Mouse (Mus musculus) MEL (cell line): ENCODE data around the gene Ano6. TPM values are rescaled to one million over a fixed set of nuclear protein-coding genes. Genes with fewer than 3 reads are reported as not detected.
A peak's percentile ranks its signal among the peaks of the same experiment; 100 is the strongest.

Experiments used
- DNase-seq: peaks from one replicate; pipeline ENCODE4 v3.0.0; 2011; ENCODE audit warnings: low read depth, low spot score
- H3K27ac ChIP-seq: 2 replicates; pipeline ENCODE4 v1.5.1; 2012; ENCODE audit warnings: low read depth, mild to moderate bottlenecking, control low read depth, low read length, moderate library complexity; ENCODE audit not compliant: control insufficient read depth
- H3K27me3 ChIP-seq, 2 experiments: fragments of 150-350 bp in 1 of 2; sonication (generic) in 1 of 2; 2 replicates each; pipeline ENCODE4 v1.6.1; 2012; ENCODE audit warnings: low read length in 2 of 2, mild to moderate bottlenecking in 2 of 2, improper control_type of control experiment in 1 of 2, moderate library complexity in 1 of 2; ENCODE audit not compliant: insufficient read depth in 2 of 2, control insufficient read depth in 1 of 2
- H3K36me3 ChIP-seq, 2 experiments: 2 replicates each; pipeline ENCODE4 v1.6.1; 2012 to 2014; ENCODE audit warnings: low read length in 2 of 2, improper control_type of control experiment in 1 of 2, inconsistent platforms in 1 of 2, mild to moderate bottlenecking in 1 of 2; ENCODE audit not compliant: insufficient read depth in 2 of 2, control insufficient read depth in 1 of 2
- H3K4me1 ChIP-seq, 2 experiments: fragments of 150-350 bp in 1 of 2; sonication (generic) in 1 of 2; 2 replicates each; pipeline ENCODE4 v1.6.1; 2012; ENCODE audit warnings: low read length in 2 of 2, improper control_type of control experiment in 1 of 2, mild to moderate bottlenecking in 1 of 2; ENCODE audit not compliant: insufficient read depth in 2 of 2, control insufficient read depth in 1 of 2
- H3K4me3 ChIP-seq, 2 experiments: fragments of 150-350 bp in 1 of 2; sonication (generic) in 1 of 2; 2 replicates each; pipeline ENCODE4 v1.5.1; 2012; ENCODE audit warnings: low read depth in 2 of 2, low read length in 2 of 2, mild to moderate bottlenecking in 2 of 2, moderate library complexity in 2 of 2, control low read depth in 1 of 2, improper control_type of control experiment in 1 of 2; ENCODE audit not compliant: control insufficient read depth in 1 of 2, insufficient read depth in 1 of 2
- H3K79me2 ChIP-seq: 2 replicates; pipeline ENCODE4 v1.6.1; 2012; ENCODE audit warnings: mild to moderate bottlenecking, low read length, moderate library complexity; ENCODE audit not compliant: control insufficient read depth, poor library complexity, insufficient read depth
- H3K9ac ChIP-seq: 2 replicates; pipeline ENCODE4 v1.6.1; 2012; ENCODE audit warnings: low read depth, mild to moderate bottlenecking, control low read depth, low read length, moderate library complexity; ENCODE audit not compliant: control insufficient read depth, poor library complexity, severe bottlenecking
- H3K9me3 ChIP-seq: fragments of 150-350 bp; sonication (generic); replicated peaks from 2 replicates; pipeline ENCODE4 v1.6.1; 2012; ENCODE audit warnings: mild to moderate bottlenecking, low read length, improper control_type of control experiment, moderate library complexity; ENCODE audit not compliant: insufficient read depth
- CHD1 ChIP-seq: IDR thresholded peaks from 2 replicates; pipeline ENCODE4 v1.6.1; 2012; ENCODE audit warnings: low read depth, mild to moderate bottlenecking, inconsistent platforms, low read length, improper control_type of control experiment
- CTCF ChIP-seq, 3 experiments: IDR thresholded peaks in 2 of 3; conservative IDR thresholded peaks in 1 of 3; 2 replicates each; pipeline ENCODE4 v1.5.1; 2011 to 2012; ENCODE audit warnings: low read length in 3 of 3, low read depth in 2 of 3, mild to moderate bottlenecking in 2 of 3, improper control_type of control experiment in 1 of 3, inconsistent platforms in 1 of 3, mixed read lengths in 1 of 3, moderate library complexity in 1 of 3; ENCODE audit not compliant: control insufficient read depth in 1 of 3, insufficient read depth in 1 of 3, poor library complexity in 1 of 3, severe bottlenecking in 1 of 3
- ELF1 ChIP-seq: IDR thresholded peaks from 2 replicates; pipeline ENCODE4 v1.6.1; 2014; ENCODE audit warnings: low read depth, mild to moderate bottlenecking, inconsistent platforms, low read length, improper control_type of control experiment, moderate library complexity
- ETS1 ChIP-seq: IDR thresholded peaks from 2 replicates; pipeline ENCODE4 v1.6.1; 2012; ENCODE audit warnings: low read depth, mild to moderate bottlenecking, inconsistent platforms, low read length, improper control_type of control experiment, moderate library complexity
- GATA1 ChIP-seq: IDR thresholded peaks from 2 replicates; pipeline ENCODE4 v1.6.1; 2011; ENCODE audit warnings: low read depth, low read length, improper control_type of control experiment
- MXI1 ChIP-seq: IDR thresholded peaks from 2 replicates; pipeline ENCODE4 v1.6.1; 2011; ENCODE audit warnings: mild to moderate bottlenecking, low read depth, low read length, improper control_type of control experiment
- MYC ChIP-seq: IDR thresholded peaks from 2 replicates; pipeline ENCODE4 v1.6.1; 2011; ENCODE audit warnings: low read depth, mild to moderate bottlenecking, low read length, improper control_type of control experiment, moderate library complexity
- NELFE ChIP-seq: IDR thresholded peaks from 2 replicates; pipeline ENCODE4 v1.6.1; 2011; ENCODE audit warnings: low read depth, low read length, improper control_type of control experiment
- NRF1 ChIP-seq: IDR thresholded peaks from 2 replicates; pipeline ENCODE4 v1.6.1; 2014; ENCODE audit warnings: low read depth, mild to moderate bottlenecking, inconsistent platforms, low read length, improper control_type of control experiment, moderate library complexity; ENCODE audit not compliant: poor library complexity, insufficient read depth, severe bottlenecking
- POLR2AphosphoS5 ChIP-seq: IDR thresholded peaks from 2 replicates; pipeline ENCODE4 v1.6.1; 2012; ENCODE audit warnings: low read depth, borderline replicate concordance, mild to moderate bottlenecking, inconsistent platforms, low read length, moderate library complexity, mixed read lengths
- TAL1 ChIP-seq: IDR thresholded peaks from 2 replicates; pipeline ENCODE4 v1.6.1; 2012; ENCODE audit warnings: mild to moderate bottlenecking, inconsistent platforms, low read length, moderate library complexity, mixed read lengths
- USF1 ChIP-seq: IDR thresholded peaks from 2 replicates; pipeline ENCODE4 v1.6.1; 2014; ENCODE audit warnings: low read depth, mild to moderate bottlenecking, inconsistent platforms, low read length, improper control_type of control experiment, moderate library complexity
- USF2 ChIP-seq, 2 experiments: IDR thresholded peaks; 2 replicates each; pipeline ENCODE4 v1.6.1; 2011 to 2012; ENCODE audit warnings: improper control_type of control experiment in 2 of 2, low read length in 2 of 2, borderline replicate concordance in 1 of 2, inconsistent platforms in 1 of 2, low read depth in 1 of 2, mild to moderate bottlenecking in 1 of 2; ENCODE audit not compliant: insufficient read depth in 1 of 2
- ZKSCAN1 ChIP-seq: IDR thresholded peaks from 2 replicates; pipeline ENCODE4 v1.6.1; 2012; ENCODE audit warnings: low read depth, mild to moderate bottlenecking, inconsistent platforms, low read length, improper control_type of control experiment, moderate library complexity
- polyA plus RNA-seq, 2 experiments: library from polyadenylated mRNA; stranded (reverse) in 1 of 2; unstranded in 1 of 2; fragments of >175 nt in 1 of 2; fragments of >200 nt in 1 of 2; gene quantifications; 2 replicates each; pipeline versions ENCODE4 v1.2.1 to v1.2.4; 2012; ENCODE audit warnings: low replicate concordance in 2 of 2, low read depth in 1 of 2; ENCODE audit not compliant: insufficient read length in 2 of 2, insufficient read depth in 1 of 2, missing spikeins in 1 of 2
- total RNA-seq: library from RNA; depleted of rRNA; stranded (reverse); fragments of 300-350 nt; gene quantifications from 2 replicates; pipeline ENCODE4 v1.2.3, GENCODE M21; 2012

The Ano6 gene
- total and polyA plus RNA-seq, 3 experiments: 54.8 to 66.6 (median 61.4) TPM

DNA sequence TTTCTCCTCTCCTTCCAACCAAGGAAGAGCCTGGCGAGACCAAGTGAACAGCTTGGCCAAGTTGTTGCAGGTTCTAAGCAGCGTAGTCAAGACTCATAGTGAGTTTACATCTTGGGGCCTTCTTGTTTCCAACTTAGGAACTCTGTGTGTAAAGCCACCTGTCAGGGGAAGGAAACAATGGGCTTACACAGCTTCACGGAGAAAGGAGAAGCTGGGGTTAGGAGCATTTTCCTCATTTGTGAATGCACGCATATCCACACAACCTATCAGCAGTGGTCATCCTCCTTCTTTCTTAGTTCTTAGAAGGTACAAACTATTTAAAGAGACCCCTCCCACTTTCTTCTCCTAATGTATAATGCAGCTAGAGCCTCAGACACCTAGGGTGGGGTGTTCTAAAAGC lies 11.9 kb upstream of the Ano6 start:
- Histone ChIP-seq H3K4me3 (no peak overlapping the region), H3K27me3 (no peaks in the 10 kb centered on the region), H3K9me3 (no peaks in the 10 kb centered on the region), H3K9ac (no peak overlapping the region), H3K4me1 (peaks cover 2 to 17% of the 10 kb centered on the region in 2 experiments; a peak in 3 of 4 replicates), H3K27ac (no peak overlapping the region), H3K36me3 (peaks cover 0 to 15% of the 10 kb centered on the region in 2 experiments; a peak in 2 of 4 replicates), H3K79me2 (no peaks in the 10 kb centered on the region)
- TF ChIP-seq POLR2AphosphoS5: no peak
- no peak for TF ChIP-seq USF1
- 0 out of 2 replicates have a peak, but pooled peaks have one; percentile 27 for TF ChIP-seq MYC
- no peak for TF ChIP-seq CHD1
- no peak for TF ChIP-seq ETS1
- no peak for TF ChIP-seq TAL1
- TF ChIP-seq NRF1: no peak
- no peak for TF ChIP-seq ZKSCAN1
- DNase-seq: peak; percentile 80

DNA sequence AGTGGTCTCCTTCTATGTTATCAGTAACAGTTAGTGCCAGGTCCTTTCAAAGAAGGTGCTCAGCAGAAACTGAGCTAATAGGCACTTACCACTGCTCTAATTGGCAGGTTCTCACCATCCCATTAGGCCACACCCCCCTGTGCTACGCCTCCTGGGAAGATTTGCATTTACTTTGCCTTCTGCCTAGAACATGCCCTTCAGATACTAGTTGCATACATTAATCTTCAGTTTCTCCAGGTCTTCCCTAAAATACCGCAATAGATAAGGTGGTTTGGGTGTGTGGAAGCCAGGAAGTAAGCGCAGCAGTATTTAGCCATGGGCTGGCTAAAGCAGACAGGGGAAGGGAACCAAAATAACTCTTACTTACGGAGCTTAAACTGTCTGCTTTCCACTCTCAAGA lies 4.0 kb upstream of the Ano6 start:
- no peak overlapping the region for H3K4me3 ChIP-seq
- no peak for TF ChIP-seq GATA1
- no peak for TF ChIP-seq ELF1
- TF ChIP-seq NELFE: no peak
- no peak for TF ChIP-seq USF2 (IDR thresholded peaks at IDR 0.05; ENCODE audit: borderline replicate concordance in 1 of 2, insufficient read depth in 1 of 2, low read depth in 1 of 2, low read length in 2 of 2)
- no peak for TF ChIP-seq MXI1
- TF ChIP-seq USF1: no peak
- peak; percentile 67 for DNase-seq
- no peaks in the 10 kb centered on the region for H3K9me3 ChIP-seq
- no peak overlapping the region for H3K27ac ChIP-seq
- H3K79me2 ChIP-seq: peaks cover 14% of the 10 kb centered on the region
- peaks cover 0 to 7% of the 10 kb centered on the region in 2 experiments; a peak in 2 of 4 replicates for H3K36me3 ChIP-seq
- no peaks in the 10 kb centered on the region for H3K27me3 ChIP-seq
- no peak overlapping the region for H3K9ac ChIP-seq
- peaks cover 0 to 6% of the 10 kb centered on the region in 2 experiments; a peak in 3 of 4 replicates for H3K4me1 ChIP-seq

DNA sequence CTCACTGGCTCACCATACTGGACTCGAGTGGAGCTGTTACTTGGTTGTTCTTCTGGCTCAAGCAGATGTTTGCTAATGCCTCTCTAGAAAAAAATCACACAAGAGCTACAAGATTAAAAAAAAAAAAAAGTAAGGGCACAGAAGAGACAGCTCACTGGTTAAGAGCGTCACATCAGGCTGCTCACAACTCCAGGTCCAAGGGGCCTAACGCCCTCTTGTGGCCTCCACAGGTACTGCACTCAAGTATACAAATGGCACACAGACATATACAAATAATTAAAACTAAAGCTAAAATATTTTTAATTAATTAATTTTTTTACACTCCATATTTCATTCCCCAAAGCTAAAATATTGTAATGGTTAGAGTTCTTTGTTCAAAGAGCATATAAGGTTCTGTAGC lies 3.1 kb upstream of the Ano6 start:
- peak; percentile 69 for DNase-seq
- Histone ChIP-seq H3K9ac (no peak overlapping the region), H3K9me3 (no peaks in the 10 kb centered on the region), H3K79me2 (peaks cover 24% of the 10 kb centered on the region), H3K27me3 (no peaks in the 10 kb centered on the region), H3K27ac (no peak overlapping the region), H3K36me3 (peaks cover 0 to 7% of the 10 kb centered on the region in 2 experiments; a peak in 2 of 4 replicates), H3K4me1 (peaks cover 0 to 6% of the 10 kb centered on the region in 2 experiments; a peak in 3 of 4 replicates), H3K4me3 (no peak overlapping the region)
- no peak for TF ChIP-seq MXI1
- TF ChIP-seq CTCF (IDR thresholded peaks at IDR 0.05 in 2 of 3, conservative IDR thresholded peaks at IDR 0.05 in 1 of 3; ENCODE audit: control insufficient read depth in 1 of 3, insufficient read depth in 1 of 3, low read depth in 2 of 3, low read length in 3 of 3, poor library complexity in 1 of 3, severe bottlenecking in 1 of 3): peak in 2 of 3 experiments; percentile 84 to 85; a peak in 4 of 6 replicates
